Mouse (Mus musculus) brain, embryonic 18.5 days (tissue): ENCODE data around the gene Cfap58.

Experiments used
- DNase-seq: peaks from one replicate; pipeline ENCODE4 v3.0.0-alpha.2; 2012; ENCODE audit warnings: low read depth, low spot score

Gene Cfap58

DNA sequence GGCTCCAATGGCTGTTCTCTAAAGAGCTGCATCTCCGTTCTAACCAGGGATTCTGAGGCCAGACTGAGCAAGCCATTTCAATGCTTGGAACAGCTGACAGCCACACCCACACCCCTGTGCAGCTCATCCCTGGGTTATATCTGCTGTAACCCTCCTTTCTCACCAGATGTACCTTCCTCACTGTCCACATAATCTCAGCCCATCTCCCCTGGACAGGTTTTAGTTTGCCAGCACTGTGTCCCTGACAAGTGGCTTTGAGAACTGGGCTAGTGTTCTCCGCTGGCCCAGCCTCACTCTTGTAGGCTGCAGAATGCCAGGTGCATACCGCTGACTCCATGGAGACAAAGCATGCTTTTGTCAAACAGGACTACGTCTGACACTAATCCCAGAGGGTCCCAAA lies 20.1 kb upstream of the Cfap58 start:
- no peak for DNase-seq

DNA sequence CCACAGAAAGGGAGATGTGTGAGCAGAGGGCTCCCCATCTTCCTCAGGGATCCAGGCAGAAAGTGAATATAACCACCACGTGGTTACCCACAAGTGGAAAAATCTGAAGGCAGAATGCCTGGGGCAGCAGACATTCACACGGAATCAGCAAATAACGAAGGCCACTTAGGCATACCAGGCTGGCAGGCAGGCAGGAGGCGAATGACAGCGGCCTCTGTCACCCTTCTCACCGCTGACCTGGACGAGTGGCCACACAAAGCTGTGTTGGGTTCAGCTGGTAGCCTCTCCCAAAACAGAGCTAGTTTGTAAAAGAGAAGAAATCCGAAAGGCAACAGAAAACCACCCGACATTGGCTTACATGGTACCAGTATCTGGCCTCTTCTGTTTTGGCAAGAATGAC lies 19.5 kb upstream of the Cfap58 start:
- no peak for DNase-seq

DNA sequence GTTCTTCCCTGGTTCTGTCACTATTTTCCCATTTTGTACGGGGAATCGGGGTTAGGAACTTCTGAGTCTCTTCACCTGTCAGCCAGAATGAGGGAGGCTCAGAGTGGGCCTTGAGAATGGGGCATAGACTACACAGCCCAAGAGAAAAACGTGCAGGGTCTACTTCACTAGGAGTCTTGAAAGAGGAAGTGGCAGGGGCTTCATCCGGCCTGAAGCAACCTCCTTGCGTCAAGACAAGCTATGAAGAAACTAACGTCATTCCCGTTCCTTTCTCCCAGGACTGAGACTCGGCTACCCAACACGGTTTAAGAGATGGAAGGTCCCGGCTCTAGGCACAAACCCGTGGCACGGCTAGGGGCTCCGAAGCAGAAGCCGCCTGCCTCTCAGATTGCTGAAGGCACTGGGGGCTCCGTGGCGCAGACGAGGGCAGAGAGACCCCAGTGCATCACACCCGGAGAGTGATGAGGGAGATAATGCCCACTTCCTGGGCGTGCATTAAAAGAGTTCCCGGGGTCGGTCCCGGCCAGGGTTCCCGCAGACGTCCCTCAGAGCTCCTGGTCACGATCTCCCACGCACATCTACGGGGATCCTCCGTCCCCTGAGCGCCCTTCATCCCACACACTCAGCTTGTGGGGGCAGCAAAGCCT lies 18.9 kb upstream of the Cfap58 start:
- DNase-seq: no peak

DNA sequence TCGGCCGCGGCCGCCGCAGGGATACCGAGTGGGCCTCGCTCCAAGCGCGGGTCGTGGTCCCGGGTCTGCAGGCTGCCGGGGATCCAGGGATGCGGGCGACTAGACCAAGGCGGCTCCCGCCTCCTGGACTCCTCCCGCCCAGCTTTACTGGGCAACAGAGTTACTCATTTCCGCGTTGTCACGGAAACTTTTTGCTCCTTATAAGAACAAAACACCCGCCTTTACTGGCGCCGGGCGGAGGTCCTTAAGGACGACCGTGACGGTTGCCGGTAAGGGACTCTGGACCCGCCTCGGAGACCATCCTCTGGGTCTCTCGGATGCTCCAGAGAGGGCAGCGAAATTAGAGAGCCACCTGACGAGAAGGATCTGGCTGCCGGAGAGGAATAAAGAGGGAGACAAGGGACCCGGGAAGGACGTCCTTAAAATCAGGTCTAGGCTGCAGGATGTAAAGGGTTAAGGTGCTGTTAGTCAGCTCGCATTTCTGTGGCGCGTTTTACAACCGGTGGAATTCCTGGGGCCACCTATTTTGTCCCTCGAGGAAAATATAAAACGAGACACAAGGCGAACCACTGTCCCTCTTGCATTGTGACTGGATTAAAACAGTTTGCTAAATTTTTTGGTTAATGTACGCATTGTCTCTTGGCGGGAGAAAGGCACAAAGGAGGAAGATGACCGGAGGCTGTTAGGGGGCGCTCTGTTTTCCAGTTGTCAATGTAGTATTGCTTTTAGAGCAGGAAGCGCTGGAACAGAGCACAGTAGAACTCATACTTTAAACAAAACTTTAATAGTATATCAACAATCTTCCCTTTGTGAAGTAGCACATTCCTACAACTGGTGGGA lies 18.1 kb upstream of the Cfap58 start, which contains the start of the genes Cfap43 and Itprip:
Cfap43 (minus strand) TSS at position 162 of the 840 bp plus-strand sequence.
Itprip (minus strand) TSS at position 174 of the 840 bp plus-strand sequence.
- DNase-seq: no peak

DNA sequence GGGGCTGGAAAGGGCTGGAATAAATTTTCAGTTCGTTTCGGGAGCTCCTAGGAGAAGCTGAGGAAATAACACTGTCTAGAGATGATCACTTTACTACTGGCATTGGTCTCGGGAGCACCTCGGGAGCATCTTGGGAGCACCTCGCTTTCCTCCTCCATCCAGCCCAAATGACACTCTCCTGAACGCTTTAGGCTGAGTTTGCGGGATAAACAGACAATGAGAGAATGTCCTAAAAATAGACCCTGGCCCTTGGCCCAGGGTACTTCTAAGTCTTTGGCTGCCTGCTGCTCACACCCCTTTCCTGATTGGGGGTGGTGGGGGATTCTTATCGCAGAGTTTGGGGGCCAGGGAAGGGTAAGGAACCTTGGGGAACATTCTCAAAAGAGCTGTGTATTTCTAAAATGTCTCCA lies 17.5 kb upstream of the Cfap58 start:
- DNase-seq: no peak

DNA sequence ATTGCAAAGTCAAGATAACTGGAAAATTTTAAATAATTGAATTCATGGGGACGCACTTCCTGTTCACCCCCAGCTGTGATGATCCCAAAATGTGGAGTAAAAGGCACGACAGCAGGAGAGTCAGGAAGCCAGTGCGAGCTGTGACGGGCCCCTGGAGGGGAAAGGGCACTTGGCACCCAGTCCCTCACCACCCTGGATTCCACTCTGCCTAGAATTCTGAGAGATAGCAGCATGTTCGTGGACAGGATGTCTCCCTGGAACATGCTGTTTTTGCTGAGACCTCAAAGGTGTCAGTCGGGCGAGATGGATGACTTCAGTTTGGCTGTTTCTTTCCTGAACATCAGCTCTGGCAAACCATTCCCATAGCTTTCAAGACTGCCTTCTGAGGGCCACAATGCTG lies 11.7 kb upstream of the Cfap58 start:
- DNase-seq: no peak

DNA sequence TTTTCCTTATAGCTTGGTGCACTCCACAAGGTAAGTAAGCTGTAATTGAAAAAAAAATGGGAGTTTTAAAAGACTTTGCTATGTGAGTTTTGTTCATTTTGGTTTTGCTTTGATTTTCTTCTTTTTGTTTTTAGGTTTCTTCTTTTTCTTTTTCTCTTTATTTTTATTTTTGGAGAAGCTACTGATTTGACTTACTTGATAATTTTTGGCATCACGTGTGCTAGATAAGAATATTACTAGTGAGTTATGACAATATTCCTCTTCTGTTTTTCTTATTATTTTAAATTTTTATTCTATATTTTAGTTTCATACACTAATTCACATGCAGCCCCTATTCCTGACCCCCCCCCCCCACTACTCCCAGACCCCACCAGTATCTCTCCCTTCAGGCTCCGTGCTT lies 10.4 kb upstream of the Cfap58 start:
- no peak for DNase-seq

DNA sequence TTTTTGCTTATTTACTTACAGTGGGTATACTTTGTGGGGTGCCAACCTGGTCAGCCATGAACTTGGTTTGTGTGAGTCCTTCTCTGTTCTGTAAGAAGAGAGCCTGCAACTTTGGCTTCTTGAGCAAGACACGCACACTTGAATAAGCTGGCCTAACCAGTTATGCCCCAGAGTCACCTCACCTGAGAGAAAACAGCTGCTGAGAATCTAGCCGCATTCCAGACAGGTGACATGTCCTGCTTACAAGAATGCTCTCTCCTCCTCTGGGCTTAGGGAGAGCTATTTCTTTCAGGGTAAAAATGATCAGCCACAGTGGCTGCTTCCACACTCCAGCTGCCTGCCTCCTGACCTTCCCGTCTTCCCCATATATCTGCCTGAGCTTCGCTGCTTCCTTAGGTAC lies 8.4 kb upstream of the Cfap58 start:
- DNase-seq: no peak

DNA sequence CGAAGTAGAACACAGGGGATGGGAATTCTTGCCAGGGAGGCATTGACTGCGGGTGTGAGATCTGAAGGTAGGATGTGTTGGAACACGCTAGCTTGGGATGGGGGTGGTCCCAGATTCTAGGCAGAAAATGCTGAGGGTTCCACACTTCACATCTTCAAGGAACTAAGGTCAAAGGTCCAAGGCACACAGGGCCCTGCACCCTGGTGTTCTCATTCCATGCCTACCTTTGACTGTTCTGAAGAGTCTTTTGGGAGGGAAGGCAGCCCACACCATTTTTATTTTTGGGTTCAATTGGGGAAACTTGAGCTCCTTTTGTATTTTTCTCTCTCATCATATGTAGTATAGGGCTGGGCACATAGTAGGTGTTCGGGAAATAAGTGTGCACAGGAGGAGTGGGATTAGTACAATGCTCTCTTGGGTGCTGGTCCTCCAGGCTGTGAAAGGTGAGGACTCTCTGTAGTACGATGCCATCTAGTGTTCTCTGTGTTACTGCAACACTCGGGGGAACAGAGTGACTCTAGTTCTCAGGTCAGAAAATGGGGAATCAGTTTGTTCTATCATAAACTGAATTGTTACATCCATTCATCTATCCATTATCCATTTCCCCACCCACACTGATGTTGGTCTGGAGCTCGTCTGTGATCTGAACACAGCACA lies 5.4 kb upstream of the Cfap58 start:
- DNase-seq: no peak

DNA sequence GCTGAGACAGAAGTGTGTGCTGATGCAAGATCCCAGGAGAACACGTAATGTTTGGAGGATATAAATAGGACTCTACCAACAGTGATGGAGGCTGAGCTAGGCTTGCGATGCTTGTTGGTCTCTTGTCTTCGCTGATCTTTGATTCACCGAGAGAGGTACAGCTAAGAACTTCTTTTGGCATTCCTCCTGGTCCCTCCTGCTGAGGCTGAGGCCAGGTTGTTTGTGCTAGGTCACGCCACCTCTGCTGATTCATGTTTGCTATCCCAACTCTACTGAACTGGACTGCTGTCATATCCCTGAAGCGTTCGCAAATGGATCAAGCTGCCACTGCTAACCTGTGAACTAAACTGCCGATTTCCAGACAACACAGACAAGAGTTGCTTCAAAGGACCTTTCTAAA lies 3.3 kb upstream of the Cfap58 start:
- no peak for DNase-seq

DNA sequence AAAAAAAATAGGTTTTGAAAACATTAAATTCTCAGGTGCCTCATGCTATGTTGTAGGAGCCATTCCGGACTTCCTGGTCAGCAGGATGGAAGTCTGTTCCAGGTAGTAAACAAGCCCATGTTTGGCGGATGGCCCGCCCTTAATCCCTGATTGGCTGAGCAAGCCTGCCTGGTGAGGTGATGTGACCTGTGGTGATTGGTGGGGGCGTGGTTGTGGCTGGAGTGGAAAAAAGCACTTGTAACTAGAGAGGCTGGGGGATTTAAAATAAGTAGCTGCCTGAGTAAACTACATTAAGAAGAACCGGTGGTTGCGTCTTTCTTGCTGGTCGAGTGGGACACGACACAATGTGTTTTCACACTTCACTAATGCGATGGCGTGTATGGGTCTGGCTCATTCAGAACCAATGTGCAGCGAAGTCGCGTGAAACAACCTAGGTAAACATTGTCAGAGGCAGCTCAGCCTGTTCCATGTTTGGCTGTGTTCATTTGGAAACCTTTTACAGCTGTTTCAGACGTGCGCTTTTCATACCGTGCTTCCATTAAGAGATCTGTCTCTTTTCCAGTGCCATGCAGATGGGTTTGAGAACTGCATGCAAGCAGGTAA lies 2.7 kb upstream of the Cfap58 start:
- no peak for DNase-seq

DNA sequence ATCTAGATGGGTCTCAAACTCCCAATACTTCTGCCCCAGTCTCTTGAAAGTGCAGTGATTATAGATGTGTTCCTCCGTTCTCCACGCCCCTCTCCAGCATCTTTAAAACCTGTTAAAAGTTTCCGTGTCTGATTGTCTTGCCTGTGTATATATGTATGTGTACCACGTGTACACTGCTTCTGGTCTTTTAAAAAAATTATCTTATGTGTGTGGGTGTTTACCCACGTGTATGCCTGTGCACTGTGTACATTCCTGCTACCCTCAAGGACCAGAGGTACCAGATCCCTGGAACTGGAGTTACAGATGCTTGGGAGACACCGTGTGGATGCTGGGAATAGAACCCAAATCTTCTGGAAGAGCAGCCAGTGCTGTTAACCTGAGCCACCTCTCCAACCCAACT lies 1.9 kb upstream of the Cfap58 start:
- DNase-seq: no peak

DNA sequence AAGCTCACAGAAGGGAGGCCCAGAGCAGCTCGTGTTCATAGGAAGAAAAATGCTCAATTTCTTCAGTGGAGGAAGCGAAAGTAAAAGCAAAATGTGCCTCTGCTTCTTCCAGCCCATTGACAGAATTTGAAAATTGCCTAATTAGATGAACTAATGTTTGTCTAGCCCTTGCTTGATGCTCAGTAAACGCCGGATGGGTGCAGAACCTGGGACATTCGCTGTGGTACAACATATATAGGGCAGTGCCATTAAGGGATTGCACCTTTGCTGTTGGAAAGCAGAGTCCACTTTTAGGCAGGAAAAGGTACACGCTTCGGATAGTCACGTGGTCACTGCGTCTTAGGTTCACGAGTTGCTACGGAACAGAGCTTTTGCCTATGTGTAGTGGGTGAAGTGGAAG lies 985 bp upstream of the Cfap58 start:
- DNase-seq: no peak

DNA sequence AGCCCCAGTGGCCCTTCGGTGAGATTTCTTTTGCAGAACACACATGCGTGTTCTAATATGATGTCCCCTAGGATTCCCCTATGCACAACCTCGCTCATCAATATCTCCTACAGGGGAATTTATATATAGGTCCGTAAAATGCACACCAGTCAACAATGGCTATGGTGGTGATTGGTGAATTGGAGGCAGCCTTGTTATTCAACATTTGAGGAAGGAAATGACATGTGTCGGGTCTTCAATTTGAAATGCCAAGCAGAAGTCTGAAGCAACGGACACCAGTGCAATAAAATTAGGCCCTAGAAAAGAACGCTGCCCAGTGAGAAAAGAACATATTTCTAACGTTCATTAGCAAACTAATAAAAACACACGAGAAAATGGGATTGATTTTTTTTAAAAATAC lies 537 bp upstream of the Cfap58 start:
- no peak for DNase-seq

DNA sequence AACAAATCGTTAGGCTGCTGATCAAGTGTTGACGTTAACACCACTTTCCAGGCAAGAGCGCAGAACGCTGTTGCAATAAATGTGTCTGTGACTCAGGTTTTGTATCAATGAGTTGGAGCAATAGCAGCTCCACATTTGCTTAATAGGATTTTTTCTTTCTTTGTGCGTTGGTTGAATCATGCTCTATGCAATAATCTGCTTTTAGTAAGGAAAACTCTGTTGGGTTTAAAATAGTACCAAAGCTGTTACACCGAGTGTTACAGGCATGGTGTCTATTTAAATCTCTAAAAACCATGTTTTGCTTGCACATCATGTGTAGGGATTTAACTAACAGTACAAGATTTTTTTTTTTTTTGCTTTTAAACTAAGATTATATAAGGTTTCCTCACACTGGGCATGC lies 1.9 kb downstream of the Cfap58 start:
- DNase-seq: no peak

DNA sequence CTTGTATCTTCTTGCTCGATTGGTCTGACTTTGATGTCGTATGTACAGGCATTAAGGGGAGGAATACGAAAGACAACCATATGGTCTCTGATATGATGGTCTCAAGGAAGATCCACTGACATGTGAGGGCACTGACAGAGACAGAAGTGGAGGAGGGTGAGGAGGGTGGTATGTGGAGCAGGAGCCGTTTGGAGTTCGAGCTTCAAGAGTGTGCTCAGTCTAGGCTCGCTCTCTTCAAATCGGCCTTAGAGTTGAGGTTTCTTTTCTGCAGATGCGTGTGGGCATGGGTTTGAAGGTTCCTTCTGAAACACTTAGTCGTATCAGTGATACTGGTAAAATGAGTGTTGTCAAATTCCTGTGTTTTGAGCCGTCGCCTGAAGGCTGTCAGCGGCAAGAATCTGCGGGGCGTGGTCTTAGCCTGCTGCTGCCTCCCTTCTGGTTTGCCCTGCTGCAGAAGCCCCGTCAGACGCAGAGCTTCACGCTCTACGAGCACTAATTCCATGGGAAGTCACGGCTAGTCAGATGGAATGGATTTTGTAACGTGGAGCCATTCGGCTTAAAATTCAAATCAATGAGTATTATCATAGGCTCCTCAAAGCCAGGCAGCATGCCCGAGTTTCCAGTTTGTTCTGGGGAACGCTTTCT lies 9.5 kb downstream of the Cfap58 start:
- no peak for DNase-seq

DNA sequence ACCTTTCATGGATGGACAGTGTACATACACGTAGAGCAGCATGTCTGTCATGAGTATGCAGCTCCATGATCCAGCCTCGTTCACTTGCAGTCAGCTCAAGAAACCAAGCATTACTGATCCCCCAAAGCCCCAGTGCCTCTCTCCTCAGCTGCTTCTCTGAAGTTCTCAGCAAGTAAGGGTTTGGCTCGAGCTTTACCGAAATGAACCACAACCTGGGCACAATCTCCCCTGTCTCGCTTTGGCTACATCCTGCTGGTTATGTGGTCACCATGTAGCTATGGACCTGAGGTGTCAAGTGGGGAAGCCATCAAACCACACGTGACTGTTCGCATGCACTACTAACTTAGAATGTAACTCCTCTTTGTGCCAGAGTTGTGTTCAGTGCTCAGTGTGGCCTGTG lies 13.5 kb downstream of the Cfap58 start:
- no peak for DNase-seq

DNA sequence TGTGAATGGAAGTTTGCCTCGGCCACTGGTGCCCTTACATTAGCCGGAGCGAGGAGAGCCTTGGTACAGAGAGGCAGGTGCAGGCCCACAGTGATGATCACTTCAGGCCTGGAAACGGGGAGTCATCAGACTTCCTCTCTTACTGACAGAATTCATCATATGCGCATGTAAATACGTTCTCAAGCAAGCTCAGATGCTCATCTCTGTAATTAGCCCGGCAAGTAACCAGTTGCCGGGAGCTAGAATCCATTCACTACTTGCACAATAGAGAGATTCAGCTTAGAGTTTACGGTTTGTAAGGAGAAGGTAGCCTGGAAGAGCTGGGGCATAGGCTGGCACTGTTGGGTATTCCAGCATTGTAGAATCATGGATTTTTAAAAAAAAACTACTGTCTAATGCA lies 15.7 kb downstream of the Cfap58 start:
- DNase-seq: no peak

DNA sequence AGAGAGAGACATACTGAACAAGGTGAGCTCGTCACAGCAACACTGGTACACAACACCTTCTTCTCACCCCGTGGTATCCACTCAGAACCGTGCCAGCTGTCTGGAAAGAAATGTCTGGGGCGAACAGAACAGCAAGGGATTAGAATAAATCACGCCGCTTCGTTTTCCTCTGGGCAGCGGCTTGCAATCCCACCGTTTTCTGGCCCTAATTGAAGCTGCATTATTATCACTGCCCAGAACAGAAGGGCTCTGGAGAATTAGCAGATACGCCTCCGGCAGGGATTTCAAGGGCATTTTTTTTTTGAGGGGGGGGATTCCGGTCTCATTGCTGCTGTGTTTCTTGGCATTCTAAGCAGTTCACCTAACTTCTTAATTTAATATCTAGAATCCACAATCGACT lies 20.7 kb downstream of the Cfap58 start:
- DNase-seq: no peak

DNA sequence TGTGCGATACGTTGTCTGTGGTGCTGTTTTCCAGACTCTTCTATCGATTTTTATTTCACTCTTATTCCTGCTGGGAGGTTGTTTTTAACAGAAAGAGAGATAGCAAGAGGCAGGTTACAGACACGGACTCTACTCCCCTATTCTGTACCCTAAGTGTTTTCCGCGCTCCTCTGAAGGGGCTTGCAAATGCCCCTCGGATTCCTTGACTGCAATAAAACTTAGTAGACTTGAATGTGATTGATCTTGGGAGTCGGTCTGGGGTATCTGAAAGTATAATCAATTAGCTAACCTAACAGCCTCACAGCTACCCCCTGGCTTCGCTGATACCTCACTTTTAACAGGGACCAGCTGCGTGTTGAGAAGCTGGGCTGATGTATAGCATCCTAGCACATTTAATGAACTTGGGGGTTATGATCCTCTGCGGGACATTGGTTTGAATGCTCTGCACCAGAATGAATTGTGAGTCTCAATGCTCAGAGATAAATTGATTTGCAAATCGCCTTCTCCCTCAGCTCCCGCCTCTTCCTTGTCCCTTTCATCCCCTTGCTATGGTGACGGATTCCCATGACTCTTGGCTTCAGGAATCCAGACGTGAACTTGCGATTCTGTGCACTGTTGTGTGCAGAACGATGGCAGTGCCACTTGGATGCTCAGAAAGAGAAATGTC lies 31.7 kb downstream of the Cfap58 start:
- DNase-seq: no peak

DNA sequence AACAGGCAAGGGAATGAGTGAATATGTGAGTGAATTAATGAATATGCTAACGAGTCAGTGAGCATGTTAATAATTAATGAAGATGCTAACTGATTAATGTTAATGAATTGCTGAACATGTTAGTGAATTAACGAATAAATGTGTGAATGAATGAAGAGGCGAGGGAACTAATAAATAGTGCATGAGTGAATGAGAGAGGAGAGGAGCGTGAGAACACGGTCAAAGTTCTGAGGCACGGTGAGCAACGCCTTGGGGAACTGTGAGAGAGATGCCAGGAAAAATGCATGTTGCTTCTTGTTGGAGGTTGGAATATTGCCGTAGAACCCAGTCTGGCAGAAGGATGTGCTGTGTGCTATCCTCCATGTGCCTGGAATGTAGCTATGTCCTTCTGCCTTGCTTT lies 33.6 kb downstream of the Cfap58 start:
- DNase-seq: no peak
